Mouse (Mus musculus) olfactory bulb, adult 2 months (tissue): ENCODE measurements around the gene Nsun5. TPM values are rescaled to one million over a fixed set of nuclear protein-coding genes. Genes with fewer than 3 reads are reported as not detected.
"Not testable (repeated sequence)": the region's sequence is repeated elsewhere in the genome, so short reads cannot be mapped to it uniquely, and the experiment has no call there.

Source experiments
- H3K27ac ChIP-seq: fragments of 200-500 bp; 2 replicates; pipeline ENCODE4 v1.5.1; 2012; ENCODE audit warnings: low read depth, low read length; ENCODE audit not compliant: insufficient read depth
- H3K4me1 ChIP-seq: fragments of 200-500 bp; 2 replicates; pipeline ENCODE4 v1.6.1; 2012; ENCODE audit warnings: low read length; ENCODE audit not compliant: control insufficient read depth, insufficient read depth
- H3K4me3 ChIP-seq: fragments of 200-500 bp; 2 replicates; pipeline ENCODE4 v1.5.1; 2012; ENCODE audit warnings: mild to moderate bottlenecking, low read depth, low read length, moderate library complexity; ENCODE audit not compliant: insufficient read depth
- CTCF ChIP-seq: fragments of 200-500 bp; IDR thresholded peaks from 2 replicates; pipeline ENCODE4 v1.5.1; 2012; ENCODE audit warnings: low read depth, mild to moderate bottlenecking, low read length, moderate library complexity; ENCODE audit not compliant: insufficient read depth
- POLR2A ChIP-seq: fragments of 200-500 bp; IDR thresholded peaks from 2 replicates; pipeline ENCODE4 v1.6.1; 2012; ENCODE audit warnings: mild to moderate bottlenecking, low read depth, low read length, moderate library complexity; ENCODE audit not compliant: insufficient read depth
- WGBS: fragments of 180-500 bp; shearing (Covaris S2); methylation state at CpG from one replicate; pipeline ENCODE4 v1.1.7; 2018; 5-methylcytosine and 5-hydroxymethylcytosine counted together
- polyA plus RNA-seq: library from polyadenylated mRNA; stranded (reverse); fragments of >200 nt; gene quantifications from 2 replicates; pipeline ENCODE4 v1.2.4, GENCODE M21; 2012; ENCODE audit warnings: low replicate concordance; ENCODE audit not compliant: missing spikeins, insufficient read depth, insufficient read length

The Nsun5 gene
- polyA plus RNA-seq, 1 experiment, result not detected

DNA sequence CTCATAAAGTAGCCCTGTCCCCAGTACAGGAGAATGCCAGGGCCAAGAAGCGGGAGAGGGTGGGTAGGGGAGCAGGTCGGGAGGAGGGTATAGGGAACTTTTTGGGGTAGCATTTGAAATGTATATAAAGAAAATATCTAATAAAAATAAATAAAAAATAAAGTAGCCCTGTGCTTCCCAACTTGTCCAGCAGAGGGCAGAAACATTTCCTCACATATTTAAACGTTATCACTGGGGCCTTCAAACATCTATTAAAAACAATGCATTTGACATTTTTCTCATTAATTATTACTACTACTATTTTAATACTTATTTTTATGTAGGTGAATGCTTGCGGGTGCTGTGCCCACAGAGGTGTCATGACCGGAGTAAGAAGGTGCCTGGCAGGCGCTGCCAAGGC lies 1.9 kb upstream of the Nsun5 start:
- Histone ChIP-seq H3K4me3 (no peak overlapping the region), H3K27ac (no peak overlapping the region), H3K4me1 (peaks cover 12% of the 10 kb centered on the region)
- 53% methylated on average over 6 of the region's 6 CpGs for WGBS
- TF ChIP-seq CTCF, result no peak
- TF ChIP-seq POLR2A, result no peak

DNA sequence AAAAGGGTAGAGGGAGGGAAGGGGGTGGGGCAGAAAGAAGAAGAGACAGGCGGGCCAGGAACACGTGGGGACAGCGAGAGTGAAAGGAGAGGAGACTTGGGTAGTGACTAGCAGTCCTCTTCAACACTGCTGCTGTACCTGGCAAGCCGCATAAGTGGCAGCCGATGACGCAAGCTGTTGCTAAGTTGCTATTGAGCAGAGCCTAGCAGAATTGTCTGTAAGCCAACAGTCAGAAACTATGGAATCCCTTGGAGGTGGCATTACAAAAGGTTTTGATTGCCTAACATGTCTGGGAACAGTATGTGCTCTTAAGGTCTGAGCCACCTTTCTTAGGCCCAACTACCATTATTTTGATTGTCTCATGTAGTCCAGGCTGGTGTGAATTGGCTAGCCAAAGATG lies 1.4 kb upstream of the Nsun5 start:
- H3K4me1 ChIP-seq, result peaks cover 12% of the 10 kb centered on the region
- 79% methylated on average over 6 of the region's 6 CpGs for WGBS
- no peak for TF ChIP-seq CTCF
- no peak overlapping the region for H3K4me3 ChIP-seq
- H3K27ac ChIP-seq, result no peak overlapping the region

DNA sequence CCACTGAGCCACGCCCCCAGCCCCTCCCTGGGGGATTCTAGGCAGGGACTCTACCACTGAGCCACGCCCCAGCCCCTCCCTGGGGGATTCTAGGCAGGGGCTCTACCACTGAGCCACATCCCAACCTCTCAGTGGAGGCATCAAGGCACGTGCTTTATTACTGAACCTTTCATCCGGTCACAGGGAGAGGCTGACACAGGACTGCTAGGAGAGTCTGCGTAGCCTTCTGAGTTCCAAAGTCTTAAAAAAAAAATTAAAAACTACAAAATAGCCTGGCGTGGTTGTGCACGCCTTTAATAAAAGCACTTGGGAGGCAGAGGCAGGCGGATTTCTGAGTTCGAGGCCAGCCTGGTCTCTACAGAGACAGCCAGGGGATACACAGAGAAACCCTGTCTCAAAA lies 557 bp upstream of the Nsun5 start:
- Histone ChIP-seq H3K4me1 (peaks cover 12% of the 10 kb centered on the region), H3K4me3 (peak overlapping the region; percentile 94)
- not testable (repeated sequence) for H3K27ac ChIP-seq
- WGBS, result 60% methylated on average over 9 of the region's 9 CpGs

DNA sequence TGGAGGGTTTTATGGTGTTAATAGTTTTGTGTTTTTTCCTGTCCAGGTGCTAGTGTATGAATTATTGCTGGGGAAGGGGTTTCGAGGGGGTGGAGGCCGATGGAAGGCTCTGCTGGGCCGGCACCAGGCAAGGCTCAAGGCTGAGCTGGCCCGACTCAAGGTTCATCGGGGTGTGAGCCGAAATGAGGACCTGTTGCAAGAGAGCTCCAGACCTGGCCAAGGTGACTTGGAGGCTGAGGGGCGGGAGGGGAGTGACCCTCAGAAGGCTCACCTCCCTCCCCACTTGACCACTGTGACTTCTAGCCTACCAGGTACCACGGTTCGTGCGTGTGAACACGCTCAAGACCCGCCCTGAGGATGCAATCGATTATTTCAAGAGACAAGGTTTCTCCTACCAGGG lies 1.4 kb downstream of the Nsun5 start:
- H3K4me1 ChIP-seq, result peaks cover 12% of the 10 kb centered on the region

DNA sequence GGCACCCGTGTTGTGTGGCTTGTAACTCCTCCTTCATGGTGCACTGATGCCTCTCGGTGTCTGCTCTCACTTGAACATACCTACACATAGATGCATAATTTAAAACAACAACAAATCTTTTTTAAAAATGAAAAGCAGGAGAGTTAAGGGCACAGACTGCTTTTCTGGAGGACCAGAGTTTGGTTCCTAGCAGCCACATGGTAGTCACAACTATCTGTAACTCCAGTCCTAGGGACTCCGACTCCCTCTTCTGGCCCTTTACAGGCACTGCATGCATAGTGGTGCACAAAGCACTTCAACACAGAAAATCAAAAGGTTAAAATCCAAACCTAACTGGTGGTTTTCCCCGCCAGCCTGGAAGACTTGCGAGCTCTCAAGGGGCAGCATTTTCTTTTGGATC lies 3.8 kb downstream of the Nsun5 start:
- TF ChIP-seq CTCF (no peak), POLR2A (no peak)
- WGBS, result 99% methylated on average over 5 of the region's 5 CpGs
- peaks cover 12% of the 10 kb centered on the region for H3K4me1 ChIP-seq
- no peak overlapping the region for H3K27ac ChIP-seq
- H3K4me3 ChIP-seq, result no peak overlapping the region

More for the DNA sequence above, 1.4 kb downstream of the Nsun5 start:
- Histone ChIP-seq H3K4me3 (no peak overlapping the region), H3K27ac (no peak overlapping the region)
- TF ChIP-seq POLR2A (no peak), CTCF (no peak)
- 98% methylated on average over 13 of the region's 13 CpGs for WGBS

DNA sequence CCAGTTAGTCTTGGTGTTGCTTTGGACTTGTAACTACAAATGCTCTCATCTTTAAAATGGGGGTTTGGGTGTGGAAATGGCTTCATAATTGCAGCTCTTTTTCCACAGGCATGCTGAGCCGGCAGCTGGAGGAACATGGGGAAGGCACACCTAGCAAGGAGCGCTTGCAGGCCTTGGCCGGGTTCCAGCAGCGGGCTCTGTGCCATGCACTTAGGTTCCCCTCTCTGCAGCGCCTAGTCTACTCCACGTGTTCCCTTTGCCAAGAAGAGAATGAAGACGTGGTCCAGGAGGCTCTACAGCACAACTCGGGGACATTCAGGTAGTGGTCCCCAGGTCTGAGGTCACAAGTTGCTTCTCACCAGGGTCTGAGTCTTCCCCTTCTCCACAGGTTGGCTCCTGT lies 5.4 kb downstream of the Nsun5 start:
- H3K4me1 ChIP-seq, result peaks cover 8% of the 10 kb centered on the region
- WGBS, result 33% methylated on average over 8 of the region's 8 CpGs
- TF ChIP-seq CTCF (no peak), POLR2A (no peak)
- no peak overlapping the region for H3K27ac ChIP-seq
- H3K4me3 ChIP-seq, result no peak overlapping the region

DNA sequence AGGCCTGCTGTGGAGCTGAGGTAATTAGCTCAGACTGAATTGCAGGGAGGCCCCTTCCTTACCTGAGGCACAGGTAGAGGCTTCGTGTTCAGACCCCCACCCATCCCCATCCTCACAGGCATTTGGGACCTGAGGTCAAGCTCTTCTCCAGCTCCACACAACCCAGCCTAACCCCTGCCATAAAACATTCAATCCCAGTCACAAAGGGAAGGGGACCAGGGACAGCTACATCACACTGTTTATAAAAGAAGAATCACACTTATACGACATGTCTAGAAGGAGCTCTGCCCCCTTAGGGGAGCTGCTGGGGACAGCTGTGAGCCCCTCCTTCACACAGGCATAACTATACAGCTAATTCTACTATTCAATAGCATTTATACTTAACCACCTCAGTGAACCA lies 6.6 kb downstream of the Nsun5 start:
- Histone ChIP-seq H3K4me3 (no peak overlapping the region), H3K27ac (no peak overlapping the region), H3K4me1 (peaks cover 1% of the 10 kb centered on the region)
- 58% methylated on average over 2 of the region's 2 CpGs for WGBS
- no peak for TF ChIP-seq CTCF
- no peak for TF ChIP-seq POLR2A

DNA sequence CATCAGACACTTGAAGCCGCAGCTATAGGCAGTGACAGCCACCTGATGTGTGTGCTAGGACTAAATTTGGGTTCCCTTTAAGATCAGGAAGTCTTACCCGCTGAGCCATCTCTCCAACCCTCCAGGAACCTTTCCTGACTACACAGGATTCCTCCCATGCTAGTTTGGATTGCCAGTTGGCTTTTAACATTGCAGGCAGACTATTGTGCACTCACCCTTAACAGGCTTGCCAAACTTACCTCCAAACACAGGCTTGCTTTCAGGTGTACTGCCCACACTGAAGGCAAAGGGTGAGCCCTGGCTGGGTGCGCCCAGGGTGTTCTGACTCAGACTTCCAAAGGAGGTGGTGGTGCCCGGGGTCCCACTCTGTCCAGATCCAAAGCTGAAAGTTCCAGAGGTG lies 10.9 kb downstream of the Nsun5 start:
- Histone ChIP-seq H3K4me3 (no peak overlapping the region), H3K4me1 (no peaks in the 10 kb centered on the region), H3K27ac (no peak overlapping the region)
- TF ChIP-seq POLR2A, result no peak
- TF ChIP-seq CTCF, result no peak
- 91% methylated on average over 4 of the region's 4 CpGs for WGBS

DNA sequence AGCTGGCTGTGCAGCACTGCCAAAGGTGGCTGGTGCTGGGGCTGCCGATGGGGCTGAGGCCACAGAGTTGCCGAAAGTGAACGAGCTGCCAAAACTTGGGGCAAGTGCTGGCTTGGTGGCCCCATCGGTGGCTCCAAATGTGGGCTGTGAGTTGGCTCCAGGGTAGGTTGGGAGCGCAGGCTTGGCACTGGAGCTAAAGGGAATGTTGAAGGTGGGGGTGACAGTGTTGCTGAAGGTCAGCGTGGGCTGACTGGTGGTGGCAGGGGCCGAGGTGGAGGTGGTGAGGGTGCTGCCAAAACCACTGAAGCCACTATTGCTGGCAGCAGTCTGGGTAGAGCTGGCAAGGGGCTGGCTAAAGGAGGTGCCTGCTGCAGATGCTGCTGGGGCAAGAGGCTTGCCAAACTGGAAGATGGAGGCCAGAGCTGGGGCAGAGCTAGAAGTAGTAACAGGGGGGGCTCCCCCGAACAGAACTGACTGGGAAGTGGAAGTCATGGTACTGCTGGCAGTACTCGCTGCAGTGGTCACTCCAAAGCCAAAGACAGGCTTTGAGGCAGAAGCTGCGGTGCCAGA lies 11.7 kb downstream of the Nsun5 start:
- no peak overlapping the region for H3K4me3 ChIP-seq
- H3K4me1 ChIP-seq, result no peaks in the 10 kb centered on the region
- TF ChIP-seq CTCF, result no peak
- TF ChIP-seq POLR2A, result no peak
- H3K27ac ChIP-seq, result no peak overlapping the region
- WGBS, result 88% methylated on average over 10 of the region's 10 CpGs

DNA sequence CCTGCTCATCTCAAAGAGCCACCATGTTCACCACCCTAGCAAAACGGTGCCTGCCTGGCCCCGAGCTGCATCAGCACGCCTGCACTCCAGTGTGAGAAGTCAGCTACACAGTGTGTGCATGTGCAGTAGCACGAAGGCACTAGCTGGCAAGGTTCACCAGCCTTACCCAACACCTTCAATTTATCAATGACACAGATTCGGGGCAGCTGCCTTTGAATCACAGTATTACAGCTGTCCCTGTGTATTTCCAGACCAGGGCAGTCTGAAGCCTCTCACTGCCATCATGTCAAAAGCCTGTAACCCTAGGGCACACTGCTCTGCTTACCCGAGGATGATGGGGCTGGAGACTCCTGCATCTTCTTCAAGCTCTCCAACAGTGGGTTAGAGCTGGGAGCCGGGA lies 13.0 kb downstream of the Nsun5 start:
- H3K4me1 ChIP-seq, result no peaks in the 10 kb centered on the region
- 88% methylated on average over 7 of the region's 7 CpGs for whole genome bisulfite sequencing
- TF ChIP-seq POLR2A (no peak), CTCF (no peak)
- H3K4me3 ChIP-seq, result no peak overlapping the region
- H3K27ac ChIP-seq, result no peak overlapping the region
